ENCODE assay signal across 9 mouse cellular contexts in genomic region chr16:95570616-95571015, GRCm38 (mm10). TPM values are rescaled to one million over a fixed set of nuclear protein-coding genes. Genes with fewer than 3 reads are reported as not detected.
DNase-seq lines count a peak whose midpoint lies in the region; ATAC-seq and TF ChIP-seq lines count a peak whose summit lies in the region.
"Had no signal": no experiment of that assay in that cellular context is flagged by ENCODE, and none has a peak within 500 bp of the region (broad histone marks: within the 10 kb centered on the region; RNA-seq: fewer than 3 reads in every experiment).

No protein-coding gene starts in this region.

- 3% methylated on average over 1 of the region's 1 CpGs for WGBS in midbrain, embryonic 14.5 days
- WGBS in midbrain, embryonic 16.5 days, result 18% methylated on average over 1 of the region's 1 CpGs

- H3K4me3 ChIP-seq in midbrain, embryonic 14.5 days (replicated peaks; ENCODE audit: low read depth, low read length), result no peak overlapping the region
- no peak overlapping the region for H3K4me3 ChIP-seq in midbrain, embryonic 16.5 days (ENCODE audit: low read depth, low read length)
- H3K4me3 ChIP-seq in cortical plate, adult 2 months (ENCODE audit: insufficient read depth, low read length), result no peak overlapping the region
- H3K4me3 ChIP-seq: neural tube, embryonic 12.5 days had no signal

- H3K27ac ChIP-seq in midbrain, embryonic 14.5 days (replicated peaks; ENCODE audit: low read depth, low read length), result no peak overlapping the region
- no peak overlapping the region for H3K27ac ChIP-seq in midbrain, embryonic 16.5 days (ENCODE audit: low read length)
- no peak overlapping the region for H3K27ac ChIP-seq in cortical plate, adult 2 months (ENCODE audit: insufficient read depth, low read length)
- H3K27ac ChIP-seq: neural tube, embryonic 12.5 days had no signal

- H3K36me3 ChIP-seq in midbrain, embryonic 14.5 days (ENCODE audit: control insufficient read depth, insufficient read depth, low read length), result no peaks in the 10 kb centered on the region
- no peaks in the 10 kb centered on the region for H3K36me3 ChIP-seq in midbrain, embryonic 16.5 days (ENCODE audit: control insufficient read depth, insufficient read depth, low read length)
- H3K36me3 ChIP-seq: neural tube, embryonic 12.5 days had no signal

- peak; percentile 42 for TF ChIP-seq CTCF in cortical plate, adult 2 months (IDR thresholded peaks at IDR 0.05; ENCODE audit: extremely low read depth, insufficient read depth, low read length)

- H3K4me2 ChIP-seq in midbrain, embryonic 14.5 days (ENCODE audit: low read length), result no peak overlapping the region
- H3K4me2 ChIP-seq in midbrain, embryonic 16.5 days (ENCODE audit: low read length), result no peak overlapping the region
- H3K4me2 ChIP-seq: neural tube, embryonic 12.5 days had no signal

- H3K9ac ChIP-seq in midbrain, embryonic 14.5 days (replicated peaks; ENCODE audit: low read length), result no peak overlapping the region
- no peak overlapping the region for H3K9ac ChIP-seq in midbrain, embryonic 16.5 days (ENCODE audit: low read depth, low read length)
- H3K9ac ChIP-seq: neural tube, embryonic 12.5 days had no signal

- intact Hi-C loops in gastrocnemius, postnatal 36 days (cut with DNase I), result loop anchor here (5.0 kb wide), 2 partner anchors 108 to 218 kb away; no protein-coding TSS in a partner anchor

- no peaks in the 10 kb centered on the region for H3K4me1 ChIP-seq in midbrain, embryonic 14.5 days (ENCODE audit: control insufficient read depth, insufficient read depth, low read length)
- peaks cover 2% of the 10 kb centered on the region; the same call in 1 of the 2 replicates for H3K4me1 ChIP-seq in midbrain, embryonic 16.5 days (ENCODE audit: control insufficient read depth, insufficient read depth, low read length)
- peaks cover 4% of the 10 kb centered on the region for H3K4me1 ChIP-seq in cortical plate, adult 2 months (ENCODE audit: control insufficient read depth, insufficient read depth, low read length)
- H3K4me1 ChIP-seq: neural tube, embryonic 12.5 days had no signal

- TF ChIP-seq POLR2A in cortical plate, adult 2 months (IDR thresholded peaks at IDR 0.05; ENCODE audit: extremely low read depth, insufficient read depth, low read length), result no peak

- no peak for ATAC-seq in midbrain, embryonic 14.5 days (ENCODE audit: low FRiP score, low TSS enrichment)
- ATAC-seq in midbrain, embryonic 16.5 days, result no peak
- ATAC-seq in megakaryocyte progenitor cell, adult 5-6 weeks (replicated peaks; ENCODE audit: poor library complexity), result peak; percentile 95

- peak; percentile 9 for DNase-seq in gastrocnemius, adult 18-20 months (ENCODE audit: low spot score)
- no peak for DNase-seq in gastrocnemius, postnatal 36 days
- peak; percentile 40 for DNase-seq in midbrain, embryonic 14.5 days
- no peak for DNase-seq in urinary bladder, postnatal 25 days (ENCODE audit: low spot score)
- no peak for DNase-seq in layer of hippocampus, adult 9-11 months

- H3K27me3 ChIP-seq in midbrain, embryonic 14.5 days (ENCODE audit: control insufficient read depth, insufficient read depth, low read length), result no peaks in the 10 kb centered on the region
- H3K27me3 ChIP-seq in midbrain, embryonic 16.5 days (ENCODE audit: control insufficient read depth, insufficient read depth, low read depth, low read length), result no peaks in the 10 kb centered on the region
- H3K27me3 ChIP-seq: neural tube, embryonic 12.5 days had no signal

- no peaks in the 10 kb centered on the region for H3K9me3 ChIP-seq in midbrain, embryonic 14.5 days (ENCODE audit: control insufficient read depth, low read length)
- no peaks in the 10 kb centered on the region for H3K9me3 ChIP-seq in midbrain, embryonic 16.5 days (replicated peaks; ENCODE audit: control insufficient read depth, low read length, poor library complexity, severe bottlenecking)
- H3K9me3 ChIP-seq: neural tube, embryonic 12.5 days had no signal

RNA-seq across cellular contexts. Expression of gene Erg, which starts 15.8 kb away (rescaled TPM):
- total RNA-seq in gastrocnemius, adult 18-20 months (2021), result 1 to 10 TPM; 6.8 to 9.2 TPM
- total RNA-seq in gastrocnemius, postnatal 36 days (2021), result 10 to 100 TPM in 1 of 2 experiments, 1 to 10 TPM in 1; 9.8 to 10.7 TPM
- 0.40 and 1.3 TPM in 2 replicates for polyA plus RNA-seq in midbrain, embryonic 14.5 days (2014; fragmentation: Nextera tagmentation; extraction: Ambion mirVana)
- 1.3 and 1.4 TPM in 2 replicates for polyA plus RNA-seq in midbrain, embryonic 16.5 days (2015; fragmentation: Nextera tagmentation; extraction: Ambion mirVana)
- polyA plus RNA-seq in cortical plate, adult 2 months (2012; rRNA removed), result 6.4 and 7.3 TPM in 2 replicates
- total RNA-seq in megakaryocyte progenitor cell, adult 5-6 weeks (2015), result 20.9 and 26.9 TPM in 2 replicates
- total RNA-seq in megakaryocyte progenitor cell, adult 5-6 weeks (2017), result 46.0 and 55.8 TPM in 2 replicates

Comparison
In these comparisons a context has a peak if more than half of its experiments do, and no peak if none do; other contexts are left out.
1. DNase-seq: peak in gastrocnemius, adult 18-20 months (single experiment) and midbrain, embryonic 14.5 days (single experiment); none in gastrocnemius, postnatal 36 days (0 of 2), urinary bladder, postnatal 25 days (single experiment) and layer of hippocampus, adult 9-11 months (single experiment).